Mouse (Mus musculus): ENCODE results near the gene Adck1. TPM values are rescaled to one million over a fixed set of nuclear protein-coding genes. Genes with fewer than 3 reads are reported as not detected.

The Adck1 gene
- polyA plus RNA-seq, 1 experiment from 2014 or later = 11.2 TPM

DNA sequence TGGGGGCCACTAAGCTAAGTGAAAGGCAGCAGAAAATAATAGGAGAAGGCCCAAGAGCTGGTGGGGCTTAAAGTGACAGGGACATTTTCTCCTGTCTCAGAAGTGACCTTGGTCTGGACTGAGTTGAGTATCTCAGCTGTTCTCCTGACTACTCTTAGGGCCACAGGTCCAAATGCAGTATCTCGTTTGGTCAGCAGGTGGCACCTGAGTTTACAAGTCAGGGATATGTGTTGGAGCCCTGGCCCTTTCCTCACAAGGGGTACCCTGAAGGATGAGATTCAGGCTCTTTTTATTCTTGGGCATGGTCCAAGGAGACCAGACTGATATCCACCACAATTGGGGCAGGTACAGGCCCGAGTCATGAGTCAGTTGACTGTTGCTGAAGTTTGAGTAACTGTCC lies 44.8 kb downstream of the Adck1 start:
- Histone ChIP-seq H3K9ac (ENCODE audit: low read depth, low read length) (no peak overlapping the region), H3K9me3 (ENCODE audit: control insufficient read depth, low read length) (no peaks in the 10 kb centered on the region), H3K27me3 (ENCODE audit: control insufficient read depth, insufficient read depth, low read length) (no peaks in the 10 kb centered on the region), H3K4me1 (replicated peaks; ENCODE audit: control insufficient read depth, insufficient read depth, low read length) (0 out of 2 replicates have a peak, but pooled peaks cover 2% of the 10 kb centered on the region), H3K4me3 (ENCODE audit: low read depth, low read length) (no peak overlapping the region), H3K27ac (ENCODE audit: low read depth, low read length) (no peak overlapping the region), H3K4me2 (replicated peaks; ENCODE audit: low read depth, low read length) (no peak overlapping the region), H3K36me3 (ENCODE audit: control insufficient read depth, insufficient read depth, low read length) (no peaks in the 10 kb centered on the region)
- peak; percentile 80 for DNase-seq (ENCODE audit: low spot score)
- peak; percentile 38; the same call in 1 of the 2 replicates for ATAC-seq (ENCODE audit: low FRiP score)
- 35% methylated on average over 2 of the region's 2 CpGs for WGBS

DNA sequence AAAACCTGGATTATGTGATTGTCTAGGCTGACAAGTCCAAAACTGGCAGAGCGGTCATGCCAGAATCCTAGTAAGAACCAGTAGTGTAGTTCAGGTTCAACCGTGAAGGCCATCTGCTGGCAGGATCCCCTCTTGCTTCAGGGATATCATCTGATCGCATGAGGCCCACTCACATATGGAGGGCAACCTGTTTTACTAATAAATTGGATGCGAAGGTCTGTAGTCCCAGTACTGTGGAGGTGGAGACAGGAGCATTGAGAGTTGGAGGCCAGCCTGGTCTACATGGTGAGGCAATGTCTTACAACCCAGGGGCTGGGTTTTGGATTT lies 47.6 kb downstream of the Adck1 start:
- no peak for DNase-seq (ENCODE audit: low spot score)
- H3K36me3 ChIP-seq (ENCODE audit: control insufficient read depth, insufficient read depth, low read length) = no peaks in the 10 kb centered on the region
- H3K4me1 ChIP-seq (replicated peaks; ENCODE audit: control insufficient read depth, insufficient read depth, low read length) = 0 out of 2 replicates have a peak, but pooled peaks cover 2% of the 10 kb centered on the region
- H3K4me2 ChIP-seq (replicated peaks; ENCODE audit: low read depth, low read length) = no peak overlapping the region
- no peak for ATAC-seq (ENCODE audit: low FRiP score)
- 95% methylated on average over 4 of the region's 4 CpGs for WGBS
- no peak overlapping the region for H3K27ac ChIP-seq (ENCODE audit: low read depth, low read length)
- no peaks in the 10 kb centered on the region for H3K27me3 ChIP-seq (ENCODE audit: control insufficient read depth, insufficient read depth, low read length)
- no peaks in the 10 kb centered on the region for H3K9me3 ChIP-seq (ENCODE audit: control insufficient read depth, low read length)
- no peak overlapping the region for H3K4me3 ChIP-seq (ENCODE audit: low read depth, low read length)
- no peak overlapping the region for H3K9ac ChIP-seq (ENCODE audit: low read depth, low read length)

DNA sequence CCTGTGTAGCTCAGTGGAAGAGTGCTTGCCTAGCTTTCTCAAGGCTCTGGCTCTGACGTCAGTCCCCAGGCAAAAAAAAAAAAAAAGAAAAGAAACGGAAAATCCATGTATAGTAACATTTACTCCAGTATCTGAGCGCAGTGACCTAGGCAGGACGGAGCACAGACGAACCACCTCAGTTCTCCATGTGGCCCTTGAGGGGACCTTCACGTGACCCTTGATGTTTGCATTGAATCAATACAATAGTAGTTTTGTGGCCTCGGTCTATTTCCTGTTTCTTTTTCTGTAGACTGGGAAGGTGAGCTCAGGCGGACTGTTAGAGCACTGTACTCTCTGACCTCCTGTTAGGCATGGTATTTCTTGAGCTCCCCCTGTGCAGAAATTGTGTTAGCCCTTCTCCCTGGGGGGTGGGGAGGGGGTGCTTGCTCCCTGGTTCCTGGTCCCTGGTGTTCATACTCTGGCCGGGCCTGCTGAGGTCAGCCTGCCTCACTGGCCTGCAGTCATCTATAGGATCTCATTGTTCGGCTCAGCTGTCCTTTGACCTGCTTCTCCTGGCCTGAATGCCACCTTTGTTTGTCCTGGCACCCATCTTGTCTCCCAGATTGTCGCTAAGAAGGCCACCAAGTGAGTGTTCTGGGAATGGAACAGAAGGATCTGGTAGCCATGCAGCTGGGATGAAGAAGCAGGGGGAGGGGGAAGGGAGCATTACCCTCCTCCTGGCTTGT lies 48.1 kb downstream of the Adck1 start:
- 0 out of 2 replicates have a peak overlapping the region, but pooled peaks have one; percentile 3 for H3K27ac ChIP-seq (ENCODE audit: low read depth, low read length)
- DNase-seq (ENCODE audit: low spot score) = peak; percentile 31
- peak; percentile 56; the same call in 1 of the 2 replicates for ATAC-seq (ENCODE audit: low FRiP score)
- H3K9ac ChIP-seq (ENCODE audit: low read depth, low read length) = no peak overlapping the region
- no peaks in the 10 kb centered on the region for H3K9me3 ChIP-seq (ENCODE audit: control insufficient read depth, low read length)
- H3K36me3 ChIP-seq (ENCODE audit: control insufficient read depth, insufficient read depth, low read length) = no peaks in the 10 kb centered on the region
- H3K27me3 ChIP-seq (ENCODE audit: control insufficient read depth, insufficient read depth, low read length) = no peaks in the 10 kb centered on the region
- 0 out of 2 replicates have a peak, but pooled peaks cover 2% of the 10 kb centered on the region for H3K4me1 ChIP-seq (replicated peaks; ENCODE audit: control insufficient read depth, insufficient read depth, low read length)
- 38% methylated on average over 11 of the region's 11 CpGs for WGBS
- no peak overlapping the region for H3K4me3 ChIP-seq (ENCODE audit: low read depth, low read length)
- H3K4me2 ChIP-seq (replicated peaks; ENCODE audit: low read depth, low read length) = no peak overlapping the region

GRCm38 (mm10) chr12:88413239-88413638 lies 52.9 kb downstream of the Adck1 start:
- WGBS = 84% methylated on average over 1 of the region's 1 CpGs

DNA sequence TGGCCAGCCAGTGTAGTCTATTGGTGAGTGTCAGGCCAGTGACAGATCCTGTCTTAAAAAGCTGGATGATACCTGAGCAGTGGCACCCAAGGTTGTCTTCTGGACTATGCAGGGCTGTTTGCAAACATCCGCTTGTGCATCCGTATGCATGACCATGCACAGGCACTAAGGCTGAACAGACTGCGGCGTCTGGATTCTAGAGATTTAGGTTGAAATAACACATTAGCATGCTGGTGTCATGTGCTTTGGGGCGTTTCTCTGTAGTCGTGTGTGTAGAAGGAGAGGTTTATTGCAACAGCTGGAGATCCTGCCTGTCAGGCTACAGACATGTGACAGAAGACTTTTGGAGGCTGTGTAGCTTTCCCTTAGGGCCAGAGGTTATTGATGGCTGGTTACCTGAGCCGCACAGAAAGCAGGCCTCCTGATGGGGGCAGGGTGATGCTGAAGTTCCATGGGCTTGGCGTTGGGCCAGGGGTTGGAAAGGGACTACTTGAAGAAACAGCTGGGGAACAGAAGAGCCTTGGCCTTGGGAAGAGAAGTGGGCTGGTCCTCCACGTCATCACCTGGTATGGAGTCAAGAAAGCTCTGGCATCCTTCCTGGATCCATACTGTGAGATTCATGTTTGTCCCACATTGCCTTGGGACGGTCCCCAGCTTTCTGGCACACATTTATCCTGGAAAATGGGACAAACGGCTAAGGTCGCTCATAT lies 59.7 kb downstream of the Adck1 start:
- Histone ChIP-seq H3K36me3 (ENCODE audit: control insufficient read depth, insufficient read depth, low read length) (no peaks in the 10 kb centered on the region), H3K4me1 (replicated peaks; ENCODE audit: control insufficient read depth, insufficient read depth, low read length) (no peaks in the 10 kb centered on the region), H3K27me3 (ENCODE audit: control insufficient read depth, insufficient read depth, low read length) (no peaks in the 10 kb centered on the region), H3K4me2 (replicated peaks; ENCODE audit: low read depth, low read length) (no peak overlapping the region), H3K4me3 (ENCODE audit: low read depth, low read length) (no peak overlapping the region), H3K9ac (ENCODE audit: low read depth, low read length) (no peak overlapping the region), H3K9me3 (ENCODE audit: control insufficient read depth, low read length) (no peaks in the 10 kb centered on the region), H3K27ac (ENCODE audit: low read depth, low read length) (no peak overlapping the region)
- no peak for DNase-seq (ENCODE audit: low spot score)
- no peak for ATAC-seq (ENCODE audit: low FRiP score)
- WGBS = 81% methylated on average over 12 of the region's 12 CpGs

More at GRCm38 (mm10) chr12:88413239-88413638, 52.9 kb downstream of the Adck1 start:
- no peaks in the 10 kb centered on the region for H3K9me3 ChIP-seq (ENCODE audit: control insufficient read depth, low read length)
- ATAC-seq (ENCODE audit: low FRiP score) (no peak), DNase-seq (ENCODE audit: low spot score) (no peak)
- no peaks in the 10 kb centered on the region for H3K36me3 ChIP-seq (ENCODE audit: control insufficient read depth, insufficient read depth, low read length)
- no peak overlapping the region for H3K9ac ChIP-seq (ENCODE audit: low read depth, low read length)
- H3K27ac ChIP-seq (ENCODE audit: low read depth, low read length) = no peak overlapping the region
- no peaks in the 10 kb centered on the region for H3K27me3 ChIP-seq (ENCODE audit: control insufficient read depth, insufficient read depth, low read length)
- no peak overlapping the region for H3K4me3 ChIP-seq (ENCODE audit: low read depth, low read length)
- H3K4me1 ChIP-seq (replicated peaks; ENCODE audit: control insufficient read depth, insufficient read depth, low read length) = 0 out of 2 replicates have a peak, but pooled peaks cover 2% of the 10 kb centered on the region
- H3K4me2 ChIP-seq (replicated peaks; ENCODE audit: low read depth, low read length) = no peak overlapping the region

GRCm38 (mm10) chr12:88426926-88427325 lies 66.6 kb downstream of the Adck1 start:
- peak; percentile 56; the same call in 1 of the 2 replicates for ATAC-seq (ENCODE audit: low FRiP score)
- no peak overlapping the region for H3K4me2 ChIP-seq (replicated peaks; ENCODE audit: low read depth, low read length)
- WGBS = 87% methylated on average over 3 of the region's 3 CpGs

DNA sequence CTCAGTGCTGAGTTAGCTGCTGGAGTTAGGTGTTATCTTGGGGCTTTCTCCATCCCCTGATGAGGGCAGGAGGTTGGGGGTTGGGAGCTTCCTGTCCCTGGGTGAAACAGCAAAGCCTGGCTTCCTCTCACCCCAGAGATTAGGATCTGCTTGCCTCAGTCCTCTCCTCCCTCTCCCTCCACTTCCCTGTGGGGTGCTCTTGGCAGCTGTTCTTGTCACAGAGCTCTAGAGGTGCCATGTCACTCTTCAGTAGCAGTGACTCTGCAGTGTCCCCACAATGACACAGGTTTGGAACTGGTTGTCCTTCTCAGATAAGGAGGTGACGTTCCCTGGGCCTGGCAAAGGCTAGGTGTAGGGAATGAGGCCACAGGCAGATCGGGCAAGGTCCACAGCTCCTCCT lies 68.4 kb downstream of the Adck1 start:
- no peak overlapping the region for H3K27ac ChIP-seq (ENCODE audit: low read depth, low read length)
- 80% methylated on average over 2 of the region's 2 CpGs for WGBS
- H3K4me1 ChIP-seq (replicated peaks; ENCODE audit: control insufficient read depth, insufficient read depth, low read length) = no peaks in the 10 kb centered on the region
- H3K9ac ChIP-seq (ENCODE audit: low read depth, low read length) = no peak overlapping the region
- no peak overlapping the region for H3K4me3 ChIP-seq (ENCODE audit: low read depth, low read length)
- DNase-seq (ENCODE audit: low spot score) = no peak
- H3K36me3 ChIP-seq (ENCODE audit: control insufficient read depth, insufficient read depth, low read length) = no peaks in the 10 kb centered on the region
- no peak for ATAC-seq (ENCODE audit: low FRiP score)
- H3K27me3 ChIP-seq (ENCODE audit: control insufficient read depth, insufficient read depth, low read length) = no peaks in the 10 kb centered on the region
- H3K4me2 ChIP-seq (replicated peaks; ENCODE audit: low read depth, low read length) = no peak overlapping the region
- H3K9me3 ChIP-seq (ENCODE audit: control insufficient read depth, low read length) = no peaks in the 10 kb centered on the region

More at GRCm38 (mm10) chr12:88426926-88427325, 66.6 kb downstream of the Adck1 start:
- no peaks in the 10 kb centered on the region for H3K4me1 ChIP-seq (replicated peaks; ENCODE audit: control insufficient read depth, insufficient read depth, low read length)
- H3K36me3 ChIP-seq (ENCODE audit: control insufficient read depth, insufficient read depth, low read length) = no peaks in the 10 kb centered on the region
- no peaks in the 10 kb centered on the region for H3K27me3 ChIP-seq (ENCODE audit: control insufficient read depth, insufficient read depth, low read length)
- no peak for DNase-seq (ENCODE audit: low spot score)
- no peak overlapping the region for H3K4me3 ChIP-seq (ENCODE audit: low read depth, low read length)
- no peak overlapping the region for H3K9ac ChIP-seq (ENCODE audit: low read depth, low read length)
- H3K27ac ChIP-seq (ENCODE audit: low read depth, low read length) = no peak overlapping the region
- H3K9me3 ChIP-seq (ENCODE audit: control insufficient read depth, low read length) = no peaks in the 10 kb centered on the region

DNA sequence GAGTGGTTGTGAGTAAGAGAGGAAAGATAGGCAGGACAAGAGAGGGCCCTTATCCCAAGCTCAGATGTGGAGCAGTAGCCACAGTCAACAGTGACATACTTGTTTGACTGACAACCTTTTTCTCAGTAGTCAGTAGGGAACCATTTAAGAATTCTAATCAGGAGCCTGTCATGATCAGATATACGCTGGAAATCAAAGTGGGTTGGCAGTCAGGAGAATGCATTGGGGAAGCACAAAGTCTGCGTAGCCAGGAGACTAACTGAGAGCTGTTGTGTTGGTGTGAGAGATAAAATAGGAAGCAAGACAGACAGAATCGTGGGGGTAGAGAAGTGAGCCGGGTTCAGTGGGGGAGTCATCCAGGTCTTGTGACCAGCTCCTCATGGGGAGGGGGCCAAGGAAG lies 71.9 kb downstream of the Adck1 start:
- no peak for ATAC-seq (ENCODE audit: low FRiP score)
- H3K9me3 ChIP-seq (ENCODE audit: control insufficient read depth, low read length) = no peaks in the 10 kb centered on the region

More for the DNA sequence above, 71.9 kb downstream of the Adck1 start:
- Histone ChIP-seq H3K9ac (ENCODE audit: low read depth, low read length) (no peak overlapping the region), H3K4me2 (replicated peaks; ENCODE audit: low read depth, low read length) (no peak overlapping the region), H3K27ac (ENCODE audit: low read depth, low read length) (no peak overlapping the region), H3K4me3 (ENCODE audit: low read depth, low read length) (no peak overlapping the region), H3K36me3 (ENCODE audit: control insufficient read depth, insufficient read depth, low read length) (no peaks in the 10 kb centered on the region), H3K27me3 (ENCODE audit: control insufficient read depth, insufficient read depth, low read length) (no peaks in the 10 kb centered on the region), H3K4me1 (replicated peaks; ENCODE audit: control insufficient read depth, insufficient read depth, low read length) (no peaks in the 10 kb centered on the region)
- 84% methylated on average over 4 of the region's 4 CpGs for WGBS
- DNase-seq (ENCODE audit: low spot score) = no peak
